ENCODE assay signal across 8 mouse cellular contexts in the genomic region with DNA sequence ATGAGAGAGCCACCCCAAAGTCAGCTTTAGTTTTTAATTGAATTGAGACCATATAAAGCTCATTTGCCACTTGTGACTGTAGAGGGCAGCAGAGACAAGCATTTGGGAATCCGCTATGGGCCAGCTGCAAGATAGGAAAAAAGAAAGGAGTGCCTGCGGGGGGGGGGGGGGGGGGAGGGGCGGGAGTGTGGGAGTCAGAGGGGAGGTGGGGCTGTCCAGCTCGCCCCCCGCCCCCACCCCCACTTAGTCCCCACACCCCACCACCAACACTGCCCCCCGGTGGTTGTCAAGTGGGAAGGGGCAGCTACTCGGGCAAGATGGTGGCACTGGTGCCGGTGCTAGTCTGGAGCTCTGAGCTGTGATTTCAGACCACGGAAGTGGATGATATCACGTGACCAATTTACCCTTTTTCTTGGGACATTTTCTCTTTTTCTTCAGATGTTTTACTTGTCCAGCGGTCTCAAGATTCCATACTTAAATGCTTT. TPM values are rescaled to one million over a fixed set of nuclear protein-coding genes. Genes with fewer than 3 reads are reported as not detected.
DNase-seq lines count a peak whose midpoint lies in the region; ATAC-seq and TF ChIP-seq lines count a peak whose summit lies in the region.

No protein-coding gene starts in this region.

- no peak overlapping the region for H3K27ac ChIP-seq in embryonic facial prominence, embryonic 11.5 days (replicated peaks; ENCODE audit: low read depth, low read length)
- no peak overlapping the region for H3K27ac ChIP-seq in hindbrain, embryonic 14.5 days
- H3K27ac ChIP-seq in liver, embryonic 12.5 days, result no peak overlapping the region

- intact Hi-C loops in left cerebral cortex, postnatal 4 days (cut with DNase I), result no loop called here

- H3K4me1 ChIP-seq in embryonic facial prominence, embryonic 11.5 days (ENCODE audit: control insufficient read depth, insufficient read depth, low read length), result no peaks in the 10 kb centered on the region
- no peaks in the 10 kb centered on the region for H3K4me1 ChIP-seq in hindbrain, embryonic 14.5 days (replicated peaks; ENCODE audit: control insufficient read depth, insufficient read depth, low read length)
- no peaks in the 10 kb centered on the region for H3K4me1 ChIP-seq in liver, embryonic 12.5 days

- POLR2A ChIA-PET in Patski (lab: Charles Lee), result interaction anchor here (0.5 to 1.3 kb wide), 3 partner anchors 13 to 74 kb away, joined by 3 to 7 read pairs (median 4); a partner anchor contains a TSS

- no peaks in the 10 kb centered on the region for H3K36me3 ChIP-seq in embryonic facial prominence, embryonic 11.5 days (replicated peaks; ENCODE audit: control insufficient read depth, insufficient read depth, low read depth, low read length)
- no peaks in the 10 kb centered on the region for H3K36me3 ChIP-seq in hindbrain, embryonic 14.5 days (replicated peaks; ENCODE audit: control insufficient read depth, insufficient read depth)
- H3K36me3 ChIP-seq in liver, embryonic 12.5 days, result peaks cover 23% of the 10 kb centered on the region

- in situ Hi-C loops in Patski (cut with MboI; ENCODE audit: low pct_unique_long_range_greater_than_20kb), result no loop called here

- DNase-seq in left cerebral cortex, postnatal 4 days, result peak; percentile 36
- DNase-seq in left cerebral cortex, adult 8-10 months (ENCODE audit: low spot score in 2 of 2), result no peak
- DNase-seq in Patski (ENCODE audit: low read depth, low spot score), result no peak
- DNase-seq in embryonic facial prominence, embryonic 11.5 days (ENCODE audit: low spot score), result peak; percentile 79
- DNase-seq in hindbrain, embryonic 14.5 days (ENCODE audit: low spot score), result peak; percentile 73
- peak; percentile 61 for DNase-seq in retina, postnatal 7 days (ENCODE audit: low read depth, low spot score)
- no peak for DNase-seq in urinary bladder, adult 2 months (ENCODE audit: low spot score)

- no peaks in the 10 kb centered on the region for H3K27me3 ChIP-seq in Patski
- H3K27me3 ChIP-seq in embryonic facial prominence, embryonic 11.5 days (ENCODE audit: control insufficient read depth, insufficient read depth, low read length), result no peaks in the 10 kb centered on the region
- no peaks in the 10 kb centered on the region for H3K27me3 ChIP-seq in hindbrain, embryonic 14.5 days (ENCODE audit: control insufficient read depth, insufficient read depth, low read length)
- no peaks in the 10 kb centered on the region for H3K27me3 ChIP-seq in liver, embryonic 12.5 days (replicated peaks)

- H3K4me3 ChIP-seq in embryonic facial prominence, embryonic 11.5 days (ENCODE audit: low read depth, low read length), result no peak overlapping the region; the same call in 1 of the 2 replicates
- no peak overlapping the region for H3K4me3 ChIP-seq in hindbrain, embryonic 14.5 days (replicated peaks; ENCODE audit: low read length)
- peak overlapping the region; percentile 30 for H3K4me3 ChIP-seq in liver, embryonic 12.5 days

- H3K4me2 ChIP-seq in embryonic facial prominence, embryonic 11.5 days (ENCODE audit: low read depth, low read length), result peak overlapping the region; percentile 7; the same call in 1 of the 2 replicates
- H3K4me2 ChIP-seq in hindbrain, embryonic 14.5 days (replicated peaks), result peak overlapping the region; percentile 17; the same call in 1 of the 2 replicates
- peak overlapping the region; percentile 50 for H3K4me2 ChIP-seq in liver, embryonic 12.5 days

- ATAC-seq in Patski, result no peak
- no peak for ATAC-seq in embryonic facial prominence, embryonic 11.5 days (replicated peaks; ENCODE audit: insufficient number of reproducible peaks, low FRiP score, low TSS enrichment, low read depth)
- no peak for ATAC-seq in hindbrain, embryonic 14.5 days (ENCODE audit: low FRiP score)
- no peak for ATAC-seq in liver, embryonic 12.5 days

- CTCF ChIA-PET in Patski (lab: Charles Lee), result interaction anchor here (0.6 to 3.6 kb wide), 15 partner anchors 8 to 283 kb away, joined by 3 to 24 read pairs (median 3); a partner anchor contains a TSS

- peak; percentile 53 for TF ChIP-seq CTCF in Patski (IDR thresholded peaks at IDR 0.05)

- H3K9me3 ChIP-seq in embryonic facial prominence, embryonic 11.5 days (replicated peaks; ENCODE audit: control insufficient read depth, low read length), result no peaks in the 10 kb centered on the region
- H3K9me3 ChIP-seq in hindbrain, embryonic 14.5 days (ENCODE audit: control insufficient read depth, low read length), result no peaks in the 10 kb centered on the region
- no peaks in the 10 kb centered on the region for H3K9me3 ChIP-seq in liver, embryonic 12.5 days (replicated peaks)

- H3K9ac ChIP-seq in embryonic facial prominence, embryonic 11.5 days (replicated peaks; ENCODE audit: low read length), result no peak overlapping the region
- no peak overlapping the region for H3K9ac ChIP-seq in hindbrain, embryonic 14.5 days
- no peak overlapping the region for H3K9ac ChIP-seq in liver, embryonic 12.5 days

- WGBS in embryonic facial prominence, embryonic 11.5 days, result 57% methylated on average over 7 of the region's 11 CpGs
- 59% methylated on average over 7 of the region's 11 CpGs for WGBS in hindbrain, embryonic 14.5 days
- 37% methylated on average over 6 of the region's 11 CpGs for WGBS in liver, embryonic 12.5 days (ENCODE audit: insufficient replicate concordance)

RNA-seq across cellular contexts. Expression of a gene that starts 11.8 kb away (rescaled TPM):
- total RNA-seq in left cerebral cortex, postnatal 4 days (2021), result 1 to 10 TPM; 1.7 to 1.9 TPM
- total RNA-seq in left cerebral cortex, adult 8-10 months (2022), result under 1 TPM; 0.18 to 0.63 (median 0.26) TPM
- 7.2 TPM for polyA plus RNA-seq in Patski (2021)
- polyA plus RNA-seq in embryonic facial prominence, embryonic 11.5 days (2014; fragmentation: Nextera tagmentation; extraction: Ambion mirVana), result 9.7 and 10.4 TPM in 2 replicates
- polyA plus RNA-seq in hindbrain, embryonic 14.5 days (2014; fragmentation: Nextera tagmentation; extraction: Ambion mirVana), result 1.9 and 2.2 TPM in 2 replicates
- polyA plus RNA-seq in liver, embryonic 12.5 days (2016; fragmentation: Nextera tagmentation; extraction: Ambion mirVana), result 16.1 and 17.4 TPM in 2 replicates
- polyA plus RNA-seq in urinary bladder, adult 2 months (2012; rRNA removed), result 0.29 and 0.36 TPM in 2 replicates

RNA-seq across cellular contexts. Expression of a gene that starts 19.0 kb away (rescaled TPM):
- total RNA-seq in left cerebral cortex, postnatal 4 days (2021), result 1 to 10 TPM; 6.1 to 7.0 TPM
- 10 to 100 TPM; 16.3 to 24.5 (median 18.9) TPM for total RNA-seq in left cerebral cortex, adult 8-10 months (2022)
- polyA plus RNA-seq in Patski (2021), result 11.9 TPM
- polyA plus RNA-seq in embryonic facial prominence, embryonic 11.5 days (2014; fragmentation: Nextera tagmentation; extraction: Ambion mirVana), result 10.6 and 11.2 TPM in 2 replicates
- 4.4 and 4.6 TPM in 2 replicates for polyA plus RNA-seq in hindbrain, embryonic 14.5 days (2014; fragmentation: Nextera tagmentation; extraction: Ambion mirVana)
- polyA plus RNA-seq in liver, embryonic 12.5 days (2016; fragmentation: Nextera tagmentation; extraction: Ambion mirVana), result 37.2 and 39.1 TPM in 2 replicates
- polyA plus RNA-seq in urinary bladder, adult 2 months (2012; rRNA removed), result 45.4 and 50.5 TPM in 2 replicates

RNA-seq across cellular contexts. Expression of a gene that starts 30.6 kb away (rescaled TPM):
- total RNA-seq in left cerebral cortex, postnatal 4 days (2021), result 1 to 10 TPM; 1.8 to 2.4 TPM
- total RNA-seq in left cerebral cortex, adult 8-10 months (2022), result 1 to 10 TPM; 2.2 to 5.3 (median 3.0) TPM
- 53.9 TPM for polyA plus RNA-seq in Patski (2021)
- 20.4 and 25.8 TPM in 2 replicates for polyA plus RNA-seq in embryonic facial prominence, embryonic 11.5 days (2014; fragmentation: Nextera tagmentation; extraction: Ambion mirVana)
- polyA plus RNA-seq in hindbrain, embryonic 14.5 days (2014; fragmentation: Nextera tagmentation; extraction: Ambion mirVana), result 4.0 and 4.7 TPM in 2 replicates
- 19.2 and 19.3 TPM in 2 replicates for polyA plus RNA-seq in liver, embryonic 12.5 days (2016; fragmentation: Nextera tagmentation; extraction: Ambion mirVana)
- polyA plus RNA-seq in urinary bladder, adult 2 months (2012; rRNA removed), result 142 and 175 TPM in 2 replicates

Comparison
In these comparisons a context has a peak if more than half of its experiments do, and no peak if none do; other contexts are left out.
1. DNase-seq: peak in left cerebral cortex, postnatal 4 days (single experiment), embryonic facial prominence, embryonic 11.5 days (single experiment), hindbrain, embryonic 14.5 days (single experiment) and retina, postnatal 7 days (single experiment); none in left cerebral cortex, adult 8-10 months (0 of 2), Patski (single experiment) and urinary bladder, adult 2 months (single experiment).
2. Peak in every context shown above with its lines, with median percentiles within 50 percentile points of each other: H3K4me2 ChIP-seq.